In genomic region chr1:133911456-133911855, GRCm38 (mm10) we compare ENCODE assay signal across 10 mouse cellular contexts. TPM values are rescaled to one million over a fixed set of nuclear protein-coding genes. Genes with fewer than 3 reads are reported as not detected.
A peak's percentile ranks its signal among the peaks of the same experiment; 100 is the strongest.
DNase-seq lines count a peak whose midpoint lies in the region; ATAC-seq and TF ChIP-seq lines count a peak whose summit lies in the region.
"Had no signal": no experiment of that assay in that cellular context is flagged by ENCODE, and none has a peak within 500 bp of the region (broad histone marks: within the 10 kb centered on the region; RNA-seq: fewer than 3 reads in every experiment).

No protein-coding gene starts in this region.

- H3K36me3 ChIP-seq in kidney, adult 2 months (ENCODE audit: control insufficient read depth, insufficient read depth, low read length), result no peaks in the 10 kb centered on the region
- no peaks in the 10 kb centered on the region for H3K36me3 ChIP-seq in E14TG2a.4 (ENCODE audit: insufficient read depth, low read length)
- no peaks in the 10 kb centered on the region for H3K36me3 ChIP-seq in midbrain, postnatal 0 days (ENCODE audit: insufficient read depth, low read length)
- H3K36me3 ChIP-seq: limb, embryonic 15.5 days had no signal

- TF ChIP-seq POLR2A in kidney, adult 2 months (IDR thresholded peaks at IDR 0.05; ENCODE audit: low read depth, low read length), result no peak

- no peak overlapping the region for H3K9ac ChIP-seq in midbrain, postnatal 0 days (replicated peaks; ENCODE audit: low read length, poor library complexity, severe bottlenecking)
- H3K9ac ChIP-seq: limb, embryonic 15.5 days had no signal

- TF ChIP-seq CTCF in kidney, adult 2 months (conservative IDR thresholded peaks at IDR 0.05; ENCODE audit: insufficient read depth, insufficient read length, low read depth, low read length), result peak; percentile 95
- peak; percentile 99 for TF ChIP-seq CTCF in E14TG2a.4 (conservative IDR thresholded peaks at IDR 0.05; ENCODE audit: low read length)
- TF ChIP-seq CTCF in midbrain, postnatal 0 days (IDR thresholded peaks at IDR 0.05), result peak; percentile 94

- no peak overlapping the region for H3K27ac ChIP-seq in kidney, adult 2 months (ENCODE audit: insufficient read depth, low read depth, low read length)
- no peak overlapping the region for H3K27ac ChIP-seq in midbrain, postnatal 0 days (ENCODE audit: low read depth, low read length)
- H3K27ac ChIP-seq: limb, embryonic 15.5 days had no signal

- 27% methylated on average over 4 of the region's 4 CpGs for WGBS in kidney, adult 2 months
- 32% methylated on average over 4 of the region's 4 CpGs for WGBS in midbrain, postnatal 0 days

- ATAC-seq in erythroblast, adult 5-6 weeks (replicated peaks; ENCODE audit: low FRiP score, poor library complexity, severe bottlenecking), result peak; percentile 71
- no peak for ATAC-seq in midbrain, postnatal 0 days (ENCODE audit: low FRiP score)
- ATAC-seq in monocyte, adult 5-6 weeks (replicated peaks; ENCODE audit: insufficient number of reproducible peaks, low FRiP score, low TSS enrichment, poor library complexity, severe bottlenecking), result no peak

- H3K27me3 ChIP-seq in kidney, adult 2 months (replicated peaks; ENCODE audit: control insufficient read depth, insufficient read depth, low read length), result no peaks in the 10 kb centered on the region
- H3K27me3 ChIP-seq in E14TG2a.4 (ENCODE audit: insufficient read depth, low read length), result peaks cover 49% of the 10 kb centered on the region
- no peaks in the 10 kb centered on the region for H3K27me3 ChIP-seq in midbrain, postnatal 0 days (ENCODE audit: insufficient read depth, low read length)

- DNase-seq in kidney, adult 2 months, result peak; percentile 60
- no peak for DNase-seq in kidney, adult 11 months
- DNase-seq in adrenal gland, postnatal 36 days, result peak; percentile 75 to 86
- DNase-seq in kidney, postnatal 36 days, result peak; percentile 60 to 87
- peak; percentile 82 for DNase-seq in midbrain, postnatal 0 days (ENCODE audit: low spot score)

- H3K9me3 ChIP-seq in E14TG2a.4 (ENCODE audit: low read length), result no peaks in the 10 kb centered on the region
- H3K9me3 ChIP-seq in midbrain, postnatal 0 days (ENCODE audit: low read length), result no peaks in the 10 kb centered on the region
- H3K9me3 ChIP-seq: limb, embryonic 15.5 days had no signal

- H3K4me2 ChIP-seq in midbrain, postnatal 0 days (ENCODE audit: low read depth, low read length, poor library complexity, severe bottlenecking), result no peak overlapping the region
- H3K4me2 ChIP-seq: limb, embryonic 15.5 days had no signal

- H3K4me1 ChIP-seq in kidney, adult 2 months (ENCODE audit: control insufficient read depth, insufficient read depth, low read length), result peaks cover 3% of the 10 kb centered on the region
- peaks cover 39% of the 10 kb centered on the region for H3K4me1 ChIP-seq in E14TG2a.4 (replicated peaks; ENCODE audit: low read depth, low read length)
- H3K4me1 ChIP-seq in midbrain, postnatal 0 days (ENCODE audit: insufficient read depth, low read length), result peaks cover 8% of the 10 kb centered on the region; the same call in 1 of the 2 replicates

- H3K4me3 ChIP-seq in kidney, adult 2 months (ENCODE audit: insufficient read depth, low read depth, low read length), result no peak overlapping the region
- H3K4me3 ChIP-seq in E14TG2a.4 (replicated peaks; ENCODE audit: low read length), result no peak overlapping the region
- H3K4me3 ChIP-seq in midbrain, postnatal 0 days (ENCODE audit: low read depth, low read length), result no peak overlapping the region
- H3K4me3 ChIP-seq: erythroblast, embryonic 14.5 days; limb, embryonic 15.5 days had no signal

RNA-seq across cellular contexts. Expression of gene Optc, which starts 3.7 kb away (rescaled TPM):
- 0.48 and 1.5 TPM in 2 replicates for polyA plus RNA-seq in kidney, adult 2 months (2012; rRNA removed)
- total RNA-seq in adrenal gland, postnatal 36 days (2021), result 1 to 10 TPM; 1.2 TPM
- not detected in 2 replicates for total RNA-seq in erythroblast, adult 5-6 weeks (2015; ENCODE audit: low replicate concordance)
- total RNA-seq in erythroblast, adult 5-6 weeks (2017; ENCODE audit: low replicate concordance), result not detected in 2 replicates
- 5.0 and 7.3 TPM in 2 replicates for total RNA-seq in midbrain, postnatal 0 days (2014; rRNA removed)
- polyA plus RNA-seq in midbrain, postnatal 0 days (2015; fragmentation: Nextera tagmentation; extraction: Ambion mirVana), result 2.1 and 2.7 TPM in 2 replicates
- total RNA-seq in monocyte, adult 5-6 weeks (2017), result not detected in 3 replicates
- polyA plus RNA-seq: erythroblast, embryonic 14.5 days had no signal

RNA-seq across cellular contexts. Expression of gene Prelp, which starts 9.8 kb away (rescaled TPM):
- polyA plus RNA-seq in kidney, adult 2 months (2012; rRNA removed), result 35.0 and 38.2 TPM in 2 replicates
- total RNA-seq in adrenal gland, postnatal 36 days (2021), result 10 to 100 TPM; 42.1 to 44.9 TPM
- 6.7 TPM in 1 of 2 replicates, not detected in the other for total RNA-seq in erythroblast, adult 5-6 weeks (2015; ENCODE audit: low replicate concordance)
- total RNA-seq in erythroblast, adult 5-6 weeks (2017; ENCODE audit: low replicate concordance), result not detected in 2 replicates
- total RNA-seq in midbrain, postnatal 0 days (2014; rRNA removed), result 4.6 and 7.9 TPM in 2 replicates
- 5.0 and 5.4 TPM in 2 replicates for polyA plus RNA-seq in midbrain, postnatal 0 days (2015; fragmentation: Nextera tagmentation; extraction: Ambion mirVana)
- not detected in 3 replicates for total RNA-seq in monocyte, adult 5-6 weeks (2017)
- polyA plus RNA-seq: erythroblast, embryonic 14.5 days had no signal
